Mouse (Mus musculus) retina, postnatal 1 day (tissue): Measurements from ENCODE around the gene Fgfr2.

Source experiments
- DNase-seq: peaks from one replicate; pipeline ENCODE4 v3.0.0-alpha.2; 2012

The Fgfr2 gene

GRCm38 (mm10) chr7:131024807-131025206, 2098.3 kb downstream of the Fgfr2 start:
- DNase-seq, result no peak

- DNase-seq, result no peak
These were observed 2104.0 kb downstream of the Fgfr2 start for GRCm38 (mm10) chr7:131019181-131019580.

- no peak for DNase-seq
These were observed 2111.2 kb downstream of the Fgfr2 start for GRCm38 (mm10) chr7:131011901-131012300.

- DNase-seq, result no peak
These were observed 2114.0 kb downstream of the Fgfr2 start for GRCm38 (mm10) chr7:131009178-131009577.

- DNase-seq, result no peak
These were observed 2115.9 kb downstream of the Fgfr2 start for GRCm38 (mm10) chr7:131007221-131007620.

GRCm38 (mm10) chr7:131004071-131004470, 2119.1 kb downstream of the Fgfr2 start:
- no peak for DNase-seq

- DNase-seq, result no peak
These were observed 2121.0 kb downstream of the Fgfr2 start for GRCm38 (mm10) chr7:131001976-131002726.

- DNase-seq, result peak; percentile 59
These were observed 2129.2 kb downstream of the Fgfr2 start for GRCm38 (mm10) chr7:130993907-130994306.

GRCm38 (mm10) chr7:130991174-130991789, 2131.9 kb downstream of the Fgfr2 start:
- no peak for DNase-seq

GRCm38 (mm10) chr7:130989371-130989770, 2133.8 kb downstream of the Fgfr2 start:
- no peak for DNase-seq

GRCm38 (mm10) chr7:130988146-130988545, 2135.0 kb downstream of the Fgfr2 start:
- no peak for DNase-seq

GRCm38 (mm10) chr7:130985716-130986115, 2137.4 kb downstream of the Fgfr2 start:
- no peak for DNase-seq

GRCm38 (mm10) chr7:130985193-130985592, 2138.0 kb downstream of the Fgfr2 start:
- no peak for DNase-seq

GRCm38 (mm10) chr7:130984294-130984693, 2138.9 kb downstream of the Fgfr2 start:
- no peak for DNase-seq

GRCm38 (mm10) chr7:130982881-130983280, 2140.3 kb downstream of the Fgfr2 start:
- DNase-seq, result no peak

GRCm38 (mm10) chr7:130982371-130982770, 2140.8 kb downstream of the Fgfr2 start:
- DNase-seq, result no peak

GRCm38 (mm10) chr7:130980130-130980529, 2143.0 kb downstream of the Fgfr2 start:
- DNase-seq, result no peak

GRCm38 (mm10) chr7:130978545-130978944, 2144.6 kb downstream of the Fgfr2 start:
- DNase-seq, result no peak

- peak; percentile 81 for DNase-seq
These were observed 2145.2 kb downstream of the Fgfr2 start for GRCm38 (mm10) chr7:130977794-130978521.

- peak; percentile 60 for DNase-seq
These were observed 2146.7 kb downstream of the Fgfr2 start for GRCm38 (mm10) chr7:130976305-130976935.

- DNase-seq, result no peak
These were observed 2150.4 kb downstream of the Fgfr2 start for GRCm38 (mm10) chr7:130972767-130973166.

- no peak for DNase-seq
These were observed 2153.6 kb downstream of the Fgfr2 start for GRCm38 (mm10) chr7:130969507-130969906.

GRCm38 (mm10) chr7:130969076-130969475, 2154.1 kb downstream of the Fgfr2 start:
- DNase-seq, result no peak
